Mouse (Mus musculus) lung, embryonic 15.5 days (tissue): ENCODE results near the gene Slc27a1. TPM values are rescaled to one million over a fixed set of nuclear protein-coding genes. Genes with fewer than 3 reads are reported as not detected.

ENCODE experiments used
- ATAC-seq: fragments of 200-750 bp; cut with Nextera tagmentation; 2 replicates; pipeline ENCODE4 v1.8.0; 2017; ENCODE audit warnings: moderate number of reproducible peaks, borderline replicate concordance; ENCODE audit not compliant: low FRiP score, low TSS enrichment; ENCODE audit errors: extremely low read depth
- H3K27ac ChIP-seq: fragments of 300-500 bp; sonication (generic); 2 replicates; pipeline ENCODE4 v1.5.1; 2015; ENCODE audit warnings: moderate library complexity, mild to moderate bottlenecking, inconsistent platforms
- H3K27me3 ChIP-seq: fragments of 300-500 bp; sonication (generic); 2 replicates; pipeline ENCODE4 v1.6.1; 2015; ENCODE audit warnings: inconsistent platforms
- H3K36me3 ChIP-seq: fragments of 300-500 bp; sonication (generic); 2 replicates; pipeline ENCODE4 v1.6.1; 2015; ENCODE audit warnings: inconsistent platforms
- H3K4me1 ChIP-seq: fragments of 300-500 bp; sonication (generic); 2 replicates; pipeline ENCODE4 v1.6.1; 2015; ENCODE audit warnings: inconsistent platforms
- H3K4me2 ChIP-seq: fragments of 300-500 bp; sonication (generic); 2 replicates; pipeline ENCODE4 v1.6.1; 2015; ENCODE audit warnings: inconsistent platforms, mild to moderate bottlenecking, moderate library complexity
- H3K4me3 ChIP-seq: fragments of 300-500 bp; sonication (generic); 2 replicates; pipeline ENCODE4 v1.5.1; 2015; ENCODE audit warnings: mild to moderate bottlenecking, inconsistent platforms
- H3K9ac ChIP-seq: fragments of 300-500 bp; sonication (generic); 2 replicates; pipeline ENCODE4 v1.6.1; 2015; ENCODE audit warnings: inconsistent platforms
- H3K9me3 ChIP-seq: fragments of 300-500 bp; sonication (generic); 2 replicates; pipeline ENCODE4 v1.6.1; 2016; ENCODE audit warnings: inconsistent platforms
- WGBS: fragments of 180-500 bp; shearing (Covaris S2); methylation state at CpG from one replicate; pipeline ENCODE4 v1.1.7; 2015; 5-methylcytosine and 5-hydroxymethylcytosine counted together
- microRNA-seq: library from miRNA; unstranded; fragments of <30 nt; microRNA quantifications from one replicate; pipeline ENCODE4, GENCODE M21; 2016
- polyA plus RNA-seq: library from polyadenylated mRNA; unstranded; fragments of >200 nt; fragmentation: Nextera tagmentation; extraction: Ambion mirVana; gene quantifications from 2 replicates; pipeline ENCODE4 v1.2.1, GENCODE M21; 2015

The Slc27a1 gene
- polyA plus RNA-seq, 1 experiment from 2014 or later, result 36.7 TPM

GRCm38 (mm10) chr8:71628396-71629095, 59.9 kb downstream of the Slc27a1 start:
- Histone ChIP-seq H3K4me3 (peak overlapping the region; percentile 58), H3K4me2 (peak overlapping the region; percentile 97), H3K27ac (peak overlapping the region; percentile 72), H3K4me1 (peaks cover 30% of the 10 kb centered on the region), H3K9ac (peak overlapping the region; percentile 60), H3K27me3 (peaks cover 18% of the 10 kb centered on the region), H3K36me3 (peaks cover 10% of the 10 kb centered on the region), H3K9me3 (no peaks in the 10 kb centered on the region)
- ATAC-seq, result no peak
- WGBS, result 6% methylated on average over 16 of the region's 16 CpGs

- Histone ChIP-seq H3K4me1 (peaks cover 32% of the 10 kb centered on the region), H3K9me3 (no peaks in the 10 kb centered on the region), H3K4me2 (peak overlapping the region; percentile 97), H3K27me3 (peaks cover 25% of the 10 kb centered on the region), H3K36me3 (peaks cover 3% of the 10 kb centered on the region; the same call in 1 of the 2 replicates), H3K4me3 (peak overlapping the region; percentile 58), H3K9ac (peak overlapping the region; percentile 60), H3K27ac (peak overlapping the region; percentile 72)
- WGBS, result under 1% methylated on average over 55 of the region's 55 CpGs
- ATAC-seq, result peak; percentile 83
Measured at GRCm38 (mm10) chr8:71629096-71629697, 60.5 kb downstream of the Slc27a1 start.

DNA sequence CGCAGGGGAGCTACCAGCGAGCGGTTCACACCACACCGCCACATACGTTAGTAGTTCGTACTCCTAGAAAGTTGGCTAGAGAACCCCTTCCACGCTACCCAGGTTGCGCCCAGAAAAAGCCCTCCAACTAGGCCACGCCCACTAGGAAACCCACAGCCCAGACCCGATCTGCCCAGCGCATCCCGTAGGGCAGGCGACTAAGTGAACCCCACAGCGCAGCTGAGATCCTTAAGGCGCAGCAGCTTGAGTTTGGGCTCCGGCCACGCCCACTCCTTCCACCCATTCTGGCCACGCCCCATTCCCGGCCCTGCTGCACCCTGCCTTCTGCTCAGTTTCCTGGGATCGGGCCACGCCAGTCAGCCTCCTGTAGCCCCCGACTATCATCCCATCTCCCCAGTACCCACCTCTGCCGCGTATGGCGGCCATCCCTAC, 61.1 kb downstream of the Slc27a1 start:
- H3K27ac ChIP-seq, result peak overlapping the region; percentile 72; the same call in 1 of the 2 replicates
- peak overlapping the region; percentile 60 for H3K9ac ChIP-seq
- peak overlapping the region; percentile 58 for H3K4me3 ChIP-seq

DNA sequence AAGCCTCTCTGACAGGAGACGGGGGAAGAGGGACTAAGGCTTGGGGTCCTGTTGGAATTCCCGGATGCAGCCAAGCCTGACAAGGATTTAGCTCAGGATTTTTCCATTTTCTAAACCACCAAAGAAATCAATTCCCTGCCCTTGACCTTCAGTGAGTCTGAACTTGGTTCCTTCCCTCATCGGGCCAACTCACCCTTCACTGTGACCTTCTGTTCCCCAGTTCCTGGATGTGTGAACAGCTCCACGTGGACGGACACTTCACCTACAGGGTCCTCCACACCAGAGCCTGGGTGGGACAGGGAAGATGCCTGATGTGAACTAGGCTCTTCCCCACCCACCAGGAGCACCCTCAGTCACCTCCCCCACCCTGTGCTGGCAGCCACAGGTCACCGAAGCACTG, 62.1 kb downstream of the Slc27a1 start:
- WGBS, result 84% methylated on average over 6 of the region's 6 CpGs

More for the DNA sequence above, 61.1 kb downstream of the Slc27a1 start:
- H3K4me2 ChIP-seq, result peak overlapping the region; percentile 97
- peaks cover 2% of the 10 kb centered on the region; the same call in 1 of the 2 replicates for H3K36me3 ChIP-seq
- H3K9me3 ChIP-seq, result no peaks in the 10 kb centered on the region
- ATAC-seq, result peak; percentile 43
- H3K27me3 ChIP-seq, result peaks cover 30% of the 10 kb centered on the region
- peaks cover 38% of the 10 kb centered on the region for H3K4me1 ChIP-seq
- 3% methylated on average over 25 of the region's 25 CpGs for WGBS

DNA sequence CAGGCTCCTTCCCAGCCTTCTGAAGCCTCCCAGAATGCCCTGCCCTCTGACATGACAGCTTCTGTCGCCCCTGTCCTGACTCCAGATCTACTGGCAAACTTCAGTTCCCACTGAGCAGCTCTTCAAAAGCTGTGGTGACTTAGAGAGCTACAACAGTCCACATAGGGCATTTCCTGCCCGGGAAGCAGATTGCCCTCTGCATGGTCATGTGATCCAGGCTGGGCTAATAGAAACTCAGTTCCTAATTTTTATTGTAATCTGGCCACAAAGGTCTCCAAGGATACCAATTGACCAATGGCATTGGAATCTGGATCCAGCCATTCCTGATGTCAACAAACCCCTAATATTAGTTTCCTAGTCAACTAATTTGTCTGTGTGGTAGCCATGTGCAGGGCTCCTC, 63.2 kb downstream of the Slc27a1 start:
- WGBS, result 66% methylated on average over 2 of the region's 2 CpGs
- Histone ChIP-seq H3K4me2 (no peak overlapping the region), H3K36me3 (no peaks in the 10 kb centered on the region), H3K27me3 (peaks cover 44% of the 10 kb centered on the region), H3K4me1 (peaks cover 39% of the 10 kb centered on the region), H3K9ac (no peak overlapping the region), H3K4me3 (no peak overlapping the region), H3K27ac (no peak overlapping the region), H3K9me3 (no peaks in the 10 kb centered on the region)
- ATAC-seq, result no peak

More for the DNA sequence above, 62.1 kb downstream of the Slc27a1 start:
- no peaks in the 10 kb centered on the region for H3K9me3 ChIP-seq
- H3K4me1 ChIP-seq, result peaks cover 39% of the 10 kb centered on the region
- H3K36me3 ChIP-seq, result no peaks in the 10 kb centered on the region
- no peak overlapping the region for H3K9ac ChIP-seq
- no peak overlapping the region for H3K4me2 ChIP-seq
- no peak overlapping the region for H3K27ac ChIP-seq
- H3K4me3 ChIP-seq, result no peak overlapping the region
- no peak for ATAC-seq
- H3K27me3 ChIP-seq, result peaks cover 39% of the 10 kb centered on the region

DNA sequence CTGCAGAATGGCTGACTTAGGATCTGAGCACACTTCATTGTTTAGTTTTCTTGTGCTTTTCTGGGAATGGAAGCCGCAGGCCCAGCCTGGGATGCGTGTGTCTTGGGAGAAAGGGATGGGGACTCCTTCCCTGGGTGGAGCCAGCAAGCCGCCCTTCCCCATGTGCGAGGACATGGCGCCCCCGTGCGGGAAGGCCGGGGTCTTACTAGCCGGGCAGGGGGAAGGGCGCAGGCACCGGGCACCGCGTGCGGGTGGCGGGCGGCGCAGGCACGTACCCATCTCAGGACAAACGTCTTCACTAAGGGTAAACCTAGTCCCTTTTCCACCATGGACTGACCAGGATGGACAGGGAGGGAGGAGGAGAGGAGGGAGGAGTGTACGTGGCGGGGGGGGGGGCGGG, 64.5 kb downstream of the Slc27a1 start:
- Histone ChIP-seq H3K27ac (no peak overlapping the region), H3K9me3 (no peaks in the 10 kb centered on the region), H3K9ac (no peak overlapping the region), H3K4me1 (peaks cover 27% of the 10 kb centered on the region), H3K4me3 (no peak overlapping the region), H3K36me3 (no peaks in the 10 kb centered on the region), H3K27me3 (peaks cover 44% of the 10 kb centered on the region), H3K4me2 (no peak overlapping the region)
- no peak for ATAC-seq
- 9% methylated on average over 10 of the region's 22 CpGs for WGBS

DNA sequence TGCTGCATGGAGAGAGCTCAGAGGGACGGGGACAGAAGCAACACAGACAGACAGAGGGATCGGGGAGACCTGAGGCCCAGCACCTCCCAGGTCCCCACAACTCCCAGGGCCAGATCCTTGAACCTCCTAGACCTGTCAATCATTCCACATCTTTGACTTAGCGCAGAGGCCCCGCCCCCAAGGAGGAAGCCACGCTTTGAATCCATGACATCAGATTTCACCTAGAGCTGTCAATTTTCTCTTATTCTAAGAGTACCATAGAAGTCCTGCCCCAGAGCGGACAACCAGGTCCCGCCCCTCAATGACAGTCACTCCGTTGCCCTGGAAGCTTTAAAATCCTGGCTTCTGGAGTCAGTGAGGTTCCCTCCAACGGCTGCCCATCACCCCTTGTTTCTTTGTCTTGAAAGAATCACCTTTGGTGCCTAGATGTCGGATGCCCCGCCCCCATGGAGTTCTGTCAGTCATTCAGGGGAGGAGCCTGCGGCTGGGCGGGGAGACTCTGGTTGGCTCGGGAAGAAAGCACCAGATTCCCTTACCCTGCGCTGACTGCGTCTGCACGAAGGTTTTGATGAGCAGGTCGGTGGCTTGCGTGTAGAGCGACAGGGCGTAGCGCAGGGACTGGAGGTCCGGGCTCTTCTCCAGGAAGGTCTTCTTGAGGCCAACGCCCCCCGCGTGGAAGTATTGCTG, 65.4 kb downstream of the Slc27a1 start:
- peaks cover 44% of the 10 kb centered on the region for H3K27me3 ChIP-seq
- no peak overlapping the region for H3K27ac ChIP-seq
- ATAC-seq, result no peak
- no peak overlapping the region for H3K9ac ChIP-seq
- 4% methylated on average over 26 of the region's 26 CpGs for WGBS
- no peaks in the 10 kb centered on the region for H3K9me3 ChIP-seq
- H3K4me3 ChIP-seq, result peak overlapping the region; percentile 14; the same call in 1 of the 2 replicates
- H3K4me1 ChIP-seq, result peaks cover 17% of the 10 kb centered on the region
- H3K36me3 ChIP-seq, result no peaks in the 10 kb centered on the region
- peak overlapping the region; percentile 43 for H3K4me2 ChIP-seq

Small RNA genes lying within 50 kb of the gene (microRNA-seq; reads per million reads assigned to microRNA genes)
- not detected for gene Mir6769b

Other genes starting within 250 kb of the Slc27a1 start
- gene Use1, start 202.0 kb upstream of the Slc27a1 start, polyA plus RNA-seq, result 85.0 and 87.0 TPM in 2 replicates
- gene Ocel1, start 197.6 kb upstream of the Slc27a1 start, polyA plus RNA-seq, result 7.0 and 7.2 TPM in 2 replicates
- 76.6 and 80.4 TPM in 2 replicates for gene Nr2f6, start 186.9 kb upstream of the Slc27a1 start, polyA plus RNA-seq
- gene Ushbp1, start 173.1 kb upstream of the Slc27a1 start, polyA plus RNA-seq, result 28.2 and 30.7 TPM in 2 replicates
- gene Babam1, start 172.0 kb upstream of the Slc27a1 start, polyA plus RNA-seq, result 109 and 112 TPM in 2 replicates
- gene Ankle1, start 162.9 kb upstream of the Slc27a1 start, polyA plus RNA-seq, result 42.6 and 46.7 TPM in 2 replicates
- gene Abhd8, start 105.2 kb upstream of the Slc27a1 start, polyA plus RNA-seq, result 51.3 and 56.0 TPM in 2 replicates
- 130 and 147 TPM in 2 replicates for gene Mrpl34, start 103.9 kb upstream of the Slc27a1 start, polyA plus RNA-seq
- gene Dda1, start 99.7 kb upstream of the Slc27a1 start, polyA plus RNA-seq, result 104 TPM in 2 replicates
- gene Ano8, start 82.9 kb upstream of the Slc27a1 start, polyA plus RNA-seq, result 1.6 and 1.9 TPM in 2 replicates
- 16.3 and 19.1 TPM in 2 replicates for gene Gtpbp3, start 80.8 kb upstream of the Slc27a1 start, polyA plus RNA-seq
- gene Plvap, start 57.1 kb upstream of the Slc27a1 start, polyA plus RNA-seq, result 146 and 147 TPM in 2 replicates
- 0.39 and 0.65 TPM in 2 replicates for gene Ccdc194, start 43.2 kb upstream of the Slc27a1 start, polyA plus RNA-seq
- gene Bst2, start 31.4 kb upstream of the Slc27a1 start, polyA plus RNA-seq, result 49.7 and 52.0 TPM in 2 replicates
- 95.2 and 96.6 TPM in 2 replicates for gene Mvb12a, start 26.0 kb upstream of the Slc27a1 start, polyA plus RNA-seq
- 3.3 and 4.6 TPM in 2 replicates for gene Tmem221, start 10.0 kb upstream of the Slc27a1 start, polyA plus RNA-seq
- gene Nxnl1, start 2.3 kb upstream of the Slc27a1 start, polyA plus RNA-seq, result not detected in 2 replicates
- 228 and 230 TPM in 2 replicates for gene Pgls, start 23.3 kb downstream of the Slc27a1 start, polyA plus RNA-seq
- gene Fam129c, start 28.8 kb downstream of the Slc27a1 start, polyA plus RNA-seq, result 3.1 and 3.4 TPM in 2 replicates
- gene Colgalt1, start 42.1 kb downstream of the Slc27a1 start, polyA plus RNA-seq, result 77.9 and 79.3 TPM in 2 replicates
- gene Unc13a, start 102.9 kb downstream of the Slc27a1 start, polyA plus RNA-seq, result 0.66 and 0.81 TPM in 2 replicates
- 9.9 TPM in 2 replicates for gene Jak3, start 107.4 kb downstream of the Slc27a1 start, polyA plus RNA-seq
- 0.63 and 1.3 TPM in 2 replicates for gene Insl3, start 120.3 kb downstream of the Slc27a1 start, polyA plus RNA-seq
- gene B3gnt3, start 132.9 kb downstream of the Slc27a1 start, polyA plus RNA-seq, result 3.3 and 3.6 TPM in 2 replicates
- 4.8 and 7.6 TPM in 2 replicates for gene Fcho1, start 156.8 kb downstream of the Slc27a1 start, polyA plus RNA-seq